Mouse (Mus musculus): ENCODE data around the gene Tmem107. TPM values are rescaled to one million over a fixed set of nuclear protein-coding genes. Genes with fewer than 3 reads are reported as not detected.

The Tmem107 gene
- polyA plus RNA-seq, 1 experiment from 2014 or later, result 14.5 TPM

DNA sequence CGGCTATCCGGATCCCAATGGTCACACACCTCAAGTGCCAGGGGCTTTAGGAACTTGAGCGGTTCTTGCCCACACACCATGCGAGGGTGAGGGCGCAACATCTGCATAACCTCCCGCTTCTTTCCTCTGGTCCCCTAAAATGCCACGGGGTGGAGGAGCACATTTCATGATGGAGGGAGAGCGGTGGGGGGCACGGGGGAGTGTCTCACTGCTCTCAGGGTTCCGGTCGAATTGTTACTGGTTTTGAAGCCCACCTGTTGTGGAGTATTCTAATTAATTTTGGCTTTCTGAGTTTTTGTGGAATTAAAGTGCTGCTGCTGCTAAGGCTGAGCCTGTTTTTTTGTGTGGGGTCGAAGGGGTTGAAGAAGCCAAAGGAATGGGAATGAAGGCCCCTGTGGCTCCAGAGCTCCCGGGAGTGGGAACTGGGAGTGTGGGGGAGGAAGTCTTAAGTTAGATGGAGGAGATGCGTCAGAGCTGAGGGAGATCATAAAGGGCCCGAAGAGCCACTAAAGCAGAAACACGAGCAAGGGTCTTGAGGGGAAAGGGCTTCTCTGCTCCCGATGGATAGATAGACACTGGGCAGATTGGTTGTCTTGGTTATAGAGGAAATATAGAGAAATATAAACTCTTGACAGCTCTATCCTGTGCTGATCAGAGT lies 9.2 kb upstream of the Tmem107 start:
- no peak for TF ChIP-seq CTCF (IDR thresholded peaks at IDR 0.05; ENCODE audit: low read depth)
- peak overlapping the region; percentile 80 for H3K4me3 ChIP-seq (ENCODE audit: low read depth, low read length)
- H3K4me1 ChIP-seq (replicated peaks; ENCODE audit: control insufficient read depth, insufficient read depth, low read length), result 0 out of 2 replicates have a peak, but pooled peaks cover 7% of the 10 kb centered on the region
- no peak overlapping the region for H3K27ac ChIP-seq (ENCODE audit: low read depth, low read length)
- WGBS, result 23% methylated on average over 17 of the region's 17 CpGs
- H3K9me3 ChIP-seq (ENCODE audit: control insufficient read depth), result no peaks in the 10 kb centered on the region
- H3K36me3 ChIP-seq (ENCODE audit: control insufficient read depth, insufficient read depth), result no peaks in the 10 kb centered on the region
- no peaks in the 10 kb centered on the region for H3K27me3 ChIP-seq (replicated peaks; ENCODE audit: control insufficient read depth, insufficient read depth, low read length)
- peak overlapping the region; percentile 83 for H3K9ac ChIP-seq (ENCODE audit: low read depth, low read length)
- H3K4me2 ChIP-seq (replicated peaks; ENCODE audit: low read depth), result peak overlapping the region; percentile 95
- ATAC-seq, result no peak

DNA sequence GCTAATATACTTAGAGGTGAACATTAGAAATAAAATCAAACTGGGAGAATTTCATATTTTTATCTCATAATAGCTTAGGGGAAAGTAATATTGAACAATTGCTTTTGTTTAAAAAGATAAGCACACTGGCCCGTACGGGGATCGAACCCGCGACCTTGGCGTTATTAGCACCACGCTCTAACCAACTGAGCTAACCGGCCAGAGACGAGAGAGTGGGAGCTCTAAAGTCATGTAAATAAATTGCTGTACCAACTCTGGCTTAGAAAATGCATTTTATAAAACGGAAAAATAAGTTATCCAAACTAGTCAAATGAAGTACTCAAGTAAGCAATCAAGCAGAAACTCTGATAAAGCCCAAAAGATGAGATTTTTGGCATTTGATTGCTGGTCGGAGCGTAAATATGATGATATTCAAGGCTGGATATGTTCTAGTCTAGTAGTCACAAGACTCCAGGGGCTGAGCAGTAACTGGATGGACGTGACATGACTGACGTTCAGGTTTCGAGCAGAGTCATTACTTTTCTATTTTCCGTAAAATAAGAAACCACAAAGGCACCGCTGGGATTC lies 8.3 kb upstream of the Tmem107 start:
- Histone ChIP-seq H3K9ac (ENCODE audit: low read depth, low read length) (no peak overlapping the region), H3K27me3 (replicated peaks; ENCODE audit: control insufficient read depth, insufficient read depth, low read length) (no peaks in the 10 kb centered on the region), H3K27ac (ENCODE audit: low read depth, low read length) (no peak overlapping the region), H3K9me3 (ENCODE audit: control insufficient read depth) (no peaks in the 10 kb centered on the region), H3K4me2 (replicated peaks; ENCODE audit: low read depth) (peak overlapping the region; percentile 95), H3K4me3 (ENCODE audit: low read depth, low read length) (peak overlapping the region; percentile 63), H3K4me1 (replicated peaks; ENCODE audit: control insufficient read depth, insufficient read depth, low read length) (0 out of 2 replicates have a peak, but pooled peaks cover 8% of the 10 kb centered on the region), H3K36me3 (ENCODE audit: control insufficient read depth, insufficient read depth) (no peaks in the 10 kb centered on the region)
- TF ChIP-seq CTCF (IDR thresholded peaks at IDR 0.05; ENCODE audit: low read depth), result no peak
- ATAC-seq, result no peak
- 2% methylated on average over 17 of the region's 17 CpGs for WGBS

DNA sequence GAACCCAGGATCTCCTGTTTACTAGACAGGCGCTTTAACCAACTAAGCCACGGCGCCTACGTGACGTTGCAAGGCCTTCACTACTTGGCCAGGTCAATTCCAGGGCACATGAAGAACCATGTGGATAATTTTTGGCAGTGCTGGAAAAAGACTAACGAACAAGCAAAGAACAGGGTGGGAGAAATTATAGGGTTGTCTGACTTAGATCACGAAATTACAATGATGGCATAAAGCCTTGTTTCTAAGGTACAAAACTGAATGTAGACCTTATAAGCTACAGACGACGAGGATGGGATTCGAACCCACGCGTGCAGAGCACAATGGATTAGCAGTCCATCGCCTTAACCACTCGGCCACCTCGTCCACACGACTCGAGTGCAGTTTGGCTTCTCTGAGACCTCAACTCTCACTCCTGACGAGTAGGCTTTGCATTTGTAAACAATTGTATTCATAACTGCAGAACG lies 7.8 kb upstream of the Tmem107 start:
- WGBS, result 1% methylated on average over 19 of the region's 19 CpGs
- Histone ChIP-seq H3K4me2 (replicated peaks; ENCODE audit: low read depth) (peak overlapping the region; percentile 95), H3K9ac (ENCODE audit: low read depth, low read length) (peak overlapping the region; percentile 55; the same call in 1 of the 2 replicates), H3K4me1 (replicated peaks; ENCODE audit: control insufficient read depth, insufficient read depth, low read length) (peaks cover 13% of the 10 kb centered on the region; the same call in 1 of the 2 replicates), H3K9me3 (ENCODE audit: control insufficient read depth) (no peaks in the 10 kb centered on the region), H3K36me3 (ENCODE audit: control insufficient read depth, insufficient read depth) (no peaks in the 10 kb centered on the region), H3K4me3 (ENCODE audit: low read depth, low read length) (peak overlapping the region; percentile 63), H3K27me3 (replicated peaks; ENCODE audit: control insufficient read depth, insufficient read depth, low read length) (no peaks in the 10 kb centered on the region), H3K27ac (ENCODE audit: low read depth, low read length) (peak overlapping the region; percentile 79)
- peak; percentile 50 for ATAC-seq
- no peak for TF ChIP-seq CTCF (IDR thresholded peaks at IDR 0.05; ENCODE audit: low read depth)

DNA sequence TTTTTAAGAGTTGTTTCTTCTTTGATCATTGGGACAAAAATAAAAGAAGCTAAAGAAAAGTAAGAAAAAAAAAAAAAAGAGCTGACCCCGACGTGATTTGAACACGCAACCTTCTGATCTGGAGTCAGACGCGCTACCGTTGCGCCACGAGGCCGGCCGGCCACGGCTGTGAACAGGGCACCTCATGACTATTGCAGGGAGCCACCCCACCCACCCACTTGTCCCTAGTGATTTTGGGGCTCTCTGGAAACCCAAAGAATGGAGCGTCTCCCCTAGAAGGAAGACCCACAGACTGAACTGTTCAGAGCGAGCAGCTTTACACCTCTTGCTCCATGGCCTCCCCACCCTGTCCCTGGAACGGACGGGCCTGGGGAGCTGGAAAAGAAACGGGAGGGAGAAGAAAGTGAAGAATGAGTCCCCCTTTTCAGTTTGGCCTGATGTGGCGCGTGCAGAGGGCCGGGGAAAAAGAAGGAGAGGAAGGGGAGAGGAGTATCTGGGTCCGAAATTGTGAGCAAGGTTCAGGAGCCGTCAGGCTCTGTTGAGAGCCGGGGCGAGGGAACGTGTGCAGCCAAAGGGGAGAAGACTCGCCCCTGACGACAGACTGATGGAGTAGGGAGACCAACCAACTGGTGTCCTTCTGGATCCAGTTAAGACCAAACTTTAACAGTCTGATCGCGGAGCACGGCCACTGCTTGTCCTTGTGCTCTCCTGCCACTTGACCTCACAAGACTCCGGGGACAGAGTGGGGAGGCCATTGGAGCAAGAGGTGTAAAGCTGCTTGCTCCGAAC lies 7.0 kb upstream of the Tmem107 start:
- no peaks in the 10 kb centered on the region for H3K36me3 ChIP-seq (ENCODE audit: control insufficient read depth, insufficient read depth)
- H3K9me3 ChIP-seq (ENCODE audit: control insufficient read depth), result no peaks in the 10 kb centered on the region
- H3K9ac ChIP-seq (ENCODE audit: low read depth, low read length), result peak overlapping the region; percentile 55
- no peak for TF ChIP-seq CTCF (IDR thresholded peaks at IDR 0.05; ENCODE audit: low read depth)
- peak; percentile 37; the same call in 1 of the 2 replicates for ATAC-seq
- peak overlapping the region; percentile 63 for H3K4me3 ChIP-seq (ENCODE audit: low read depth, low read length)
- peaks cover 13% of the 10 kb centered on the region; the same call in 1 of the 2 replicates for H3K4me1 ChIP-seq (replicated peaks; ENCODE audit: control insufficient read depth, insufficient read depth, low read length)
- H3K4me2 ChIP-seq (replicated peaks; ENCODE audit: low read depth), result peak overlapping the region; percentile 95
- no peaks in the 10 kb centered on the region for H3K27me3 ChIP-seq (replicated peaks; ENCODE audit: control insufficient read depth, insufficient read depth, low read length)
- H3K27ac ChIP-seq (ENCODE audit: low read depth, low read length), result peak overlapping the region; percentile 79
- under 1% methylated on average over 31 of the region's 31 CpGs for WGBS

DNA sequence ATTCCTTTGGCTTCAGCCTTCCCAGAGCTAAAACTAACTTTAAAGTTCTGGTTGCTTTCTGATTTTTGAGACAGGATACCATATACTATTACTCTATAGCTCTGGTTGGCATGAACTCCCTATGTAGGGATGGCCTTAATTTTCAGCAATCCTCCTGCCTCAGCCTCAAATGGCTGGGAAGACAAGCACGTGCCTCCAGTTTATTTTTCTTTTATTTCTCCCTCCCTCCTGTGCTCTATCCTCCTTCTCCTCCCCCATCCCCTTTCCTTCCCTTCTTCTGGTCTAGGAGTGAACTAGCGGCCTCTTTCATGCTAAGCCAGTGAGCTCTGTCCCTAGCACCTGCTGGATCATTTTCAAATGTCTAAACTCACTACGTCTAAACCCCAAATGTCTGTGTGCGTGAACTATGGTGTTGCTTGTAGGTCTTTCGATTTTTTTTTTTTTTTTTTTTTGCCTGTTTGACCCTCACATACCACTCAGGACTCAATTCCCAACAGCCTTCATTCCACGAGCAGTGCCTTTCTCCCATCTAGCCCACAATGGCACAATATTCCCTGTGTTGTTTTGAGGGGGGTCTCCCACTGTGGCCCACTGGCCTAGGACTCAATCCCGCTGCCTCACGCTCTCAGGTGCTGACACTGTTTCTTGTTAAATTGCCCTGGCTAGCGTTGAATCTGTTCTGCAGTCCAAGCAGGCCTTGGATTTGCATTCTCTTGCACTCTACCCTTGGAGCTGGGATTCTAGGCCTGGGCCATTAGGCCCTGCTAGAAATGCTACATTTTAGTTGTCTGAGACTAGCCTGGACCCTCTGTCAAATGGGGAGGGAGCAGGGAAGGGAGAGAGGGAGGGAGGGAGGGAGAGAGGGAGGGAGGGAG lies 6.1 kb upstream of the Tmem107 start:
- WGBS, result 73% methylated on average over 9 of the region's 9 CpGs
- Histone ChIP-seq H3K27me3 (replicated peaks; ENCODE audit: control insufficient read depth, insufficient read depth, low read length) (no peaks in the 10 kb centered on the region), H3K9ac (ENCODE audit: low read depth, low read length) (0 out of 2 replicates have a peak overlapping the region, but pooled peaks have one; percentile 55), H3K4me1 (replicated peaks; ENCODE audit: control insufficient read depth, insufficient read depth, low read length) (peaks cover 13% of the 10 kb centered on the region; the same call in 1 of the 2 replicates), H3K27ac (ENCODE audit: low read depth, low read length) (no peak overlapping the region), H3K4me3 (ENCODE audit: low read depth, low read length) (peak overlapping the region; percentile 63), H3K36me3 (ENCODE audit: control insufficient read depth, insufficient read depth) (no peaks in the 10 kb centered on the region), H3K9me3 (ENCODE audit: control insufficient read depth) (no peaks in the 10 kb centered on the region), H3K4me2 (replicated peaks; ENCODE audit: low read depth) (peak overlapping the region; percentile 95)
- no peak for TF ChIP-seq CTCF (IDR thresholded peaks at IDR 0.05; ENCODE audit: low read depth)
- no peak for ATAC-seq
